Mouse (Mus musculus): Measurements from ENCODE around the gene Snrpf. TPM values are rescaled to one million over a fixed set of nuclear protein-coding genes. Genes with fewer than 3 reads are reported as not detected.

Gene Snrpf
- polyA plus RNA-seq, 1 experiment, result 156 TPM

GRCm38 (mm10) chr10:93610896-93611295 is 21.4 kb upstream of the Snrpf start:
- TF ChIP-seq POLR2AphosphoS2 (IDR thresholded peaks at IDR 0.05; ENCODE audit: insufficient read length, low read depth) (no peak), USF1 (IDR thresholded peaks at IDR 0.05; ENCODE audit: low read depth) (no peak), MAX (IDR thresholded peaks at IDR 0.05; ENCODE audit: low read depth) (no peak)
- Histone ChIP-seq H3K27me3 (ENCODE audit: control insufficient read depth, insufficient read depth, insufficient read length) (no peaks in the 10 kb centered on the region), H3K36me3 (ENCODE audit: control insufficient read depth, insufficient read depth) (no peaks in the 10 kb centered on the region), H3ac (ENCODE audit: control insufficient read depth, insufficient read length) (no peak overlapping the region), H3K79me2 (ENCODE audit: control insufficient read depth, insufficient read depth) (no peaks in the 10 kb centered on the region), H3K4me2 (ENCODE audit: low read depth) (no peak overlapping the region), H3K4me3 (no peak overlapping the region)

GRCm38 (mm10) chr10:93609236-93609635 is 19.7 kb upstream of the Snrpf start:
- Histone ChIP-seq H3K4me2 (ENCODE audit: low read depth) (no peak overlapping the region), H3K4me3 (no peak overlapping the region), H3K27me3 (ENCODE audit: control insufficient read depth, insufficient read depth, insufficient read length) (no peaks in the 10 kb centered on the region), H3K36me3 (ENCODE audit: control insufficient read depth, insufficient read depth) (no peaks in the 10 kb centered on the region), H3ac (ENCODE audit: control insufficient read depth, insufficient read length) (no peak overlapping the region), H3K79me2 (ENCODE audit: control insufficient read depth, insufficient read depth) (no peaks in the 10 kb centered on the region)
- no peak for TF ChIP-seq REST (IDR thresholded peaks at IDR 0.05; ENCODE audit: insufficient read depth, insufficient read length)
- TF ChIP-seq MAX (IDR thresholded peaks at IDR 0.05; ENCODE audit: low read depth), result no peak
- TF ChIP-seq MYOG (IDR thresholded peaks at IDR 0.05; ENCODE audit: control insufficient read depth in 1 of 3, insufficient read depth in 1 of 3, insufficient read length in 2 of 3, low read depth in 2 of 3), result no peak
- no peak for TF ChIP-seq SRF (IDR thresholded peaks at IDR 0.05; ENCODE audit: control insufficient read depth, insufficient read length, low read depth)
- TF ChIP-seq POLR2A (IDR thresholded peaks at IDR 0.05; ENCODE audit: insufficient read length, low read depth), result no peak
- TF ChIP-seq TCF3 (IDR thresholded peaks at IDR 0.05; ENCODE audit: insufficient read length, low read depth), result no peak
- no peak for TF ChIP-seq TCF12 (IDR thresholded peaks at IDR 0.05; ENCODE audit: insufficient read depth, poor library complexity, severe bottlenecking)
- no peak for TF ChIP-seq CEBPB (IDR thresholded peaks at IDR 0.05; ENCODE audit: insufficient read depth, poor library complexity, severe bottlenecking)
- no peak for TF ChIP-seq MYOD1 (IDR thresholded peaks at IDR 0.05; ENCODE audit: control insufficient read depth in 1 of 3, insufficient read length in 2 of 3, low read depth in 2 of 3)
- no peak for TF ChIP-seq E2F4 (IDR thresholded peaks at IDR 0.05; ENCODE audit: insufficient read depth)
- TF ChIP-seq USF1 (IDR thresholded peaks at IDR 0.05; ENCODE audit: low read depth), result no peak
- TF ChIP-seq POLR2AphosphoS2 (IDR thresholded peaks at IDR 0.05; ENCODE audit: insufficient read length, low read depth), result no peak

- TF ChIP-seq USF1 (IDR thresholded peaks at IDR 0.05; ENCODE audit: low read depth), result no peak
- no peak for TF ChIP-seq MYOD1 (IDR thresholded peaks at IDR 0.05; ENCODE audit: control insufficient read depth in 1 of 3, insufficient read length in 2 of 3, low read depth in 2 of 3)
- no peak for TF ChIP-seq SRF (IDR thresholded peaks at IDR 0.05; ENCODE audit: control insufficient read depth, insufficient read length, low read depth)
- no peak for TF ChIP-seq CEBPB (IDR thresholded peaks at IDR 0.05; ENCODE audit: insufficient read depth, poor library complexity, severe bottlenecking)
- no peak for TF ChIP-seq E2F4 (IDR thresholded peaks at IDR 0.05; ENCODE audit: insufficient read depth)
- TF ChIP-seq MAX (IDR thresholded peaks at IDR 0.05; ENCODE audit: low read depth), result no peak
- no peak for TF ChIP-seq REST (IDR thresholded peaks at IDR 0.05; ENCODE audit: insufficient read depth, insufficient read length)
- no peak for TF ChIP-seq POLR2AphosphoS2 (IDR thresholded peaks at IDR 0.05; ENCODE audit: insufficient read length, low read depth)
- TF ChIP-seq TCF3 (IDR thresholded peaks at IDR 0.05; ENCODE audit: insufficient read length, low read depth), result no peak
- Histone ChIP-seq H3K4me2 (ENCODE audit: low read depth) (no peak overlapping the region), H3K79me2 (ENCODE audit: control insufficient read depth, insufficient read depth) (no peaks in the 10 kb centered on the region), H3K27me3 (ENCODE audit: control insufficient read depth, insufficient read depth, insufficient read length) (no peaks in the 10 kb centered on the region), H3K4me3 (no peak overlapping the region), H3ac (ENCODE audit: control insufficient read depth, insufficient read length) (no peak overlapping the region), H3K36me3 (ENCODE audit: control insufficient read depth, insufficient read depth) (no peaks in the 10 kb centered on the region)
Measured at GRCm38 (mm10) chr10:93608051-93608450, 18.5 kb upstream of the Snrpf start.

DNA sequence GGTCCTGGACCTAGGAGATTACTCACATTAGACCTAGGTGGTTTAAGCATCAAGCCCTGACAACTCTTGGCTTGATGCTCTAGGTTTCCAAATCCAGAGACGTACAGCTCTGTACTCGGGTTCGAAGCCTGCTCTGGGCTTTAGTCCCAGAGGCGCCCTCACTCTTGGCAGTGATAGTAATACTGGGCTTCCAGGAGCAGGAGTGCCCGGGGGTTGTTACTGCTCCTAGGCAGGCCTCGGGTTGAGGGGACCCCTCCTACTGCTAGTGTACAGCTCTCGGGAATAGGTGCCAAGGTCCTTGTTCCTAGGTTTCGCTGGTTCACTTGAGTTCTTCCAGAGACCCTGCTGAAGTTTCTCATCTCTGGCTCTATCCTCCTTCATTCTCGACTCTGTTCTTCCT is 16.8 kb upstream of the Snrpf start:
- Histone ChIP-seq H3K4me3 (no peak overlapping the region), H3K79me2 (ENCODE audit: control insufficient read depth, insufficient read depth) (no peaks in the 10 kb centered on the region), H3K4me2 (ENCODE audit: low read depth) (no peak overlapping the region), H3K27me3 (ENCODE audit: control insufficient read depth, insufficient read depth, insufficient read length) (no peaks in the 10 kb centered on the region), H3ac (ENCODE audit: control insufficient read depth, insufficient read length) (no peak overlapping the region), H3K36me3 (ENCODE audit: control insufficient read depth, insufficient read depth) (no peaks in the 10 kb centered on the region)
- TF ChIP-seq MYOD1 (IDR thresholded peaks at IDR 0.05; ENCODE audit: control insufficient read depth in 1 of 3, insufficient read length in 2 of 3, low read depth in 2 of 3) (no peak), CEBPB (IDR thresholded peaks at IDR 0.05; ENCODE audit: insufficient read depth, poor library complexity, severe bottlenecking) (no peak), TCF3 (IDR thresholded peaks at IDR 0.05; ENCODE audit: insufficient read length, low read depth) (no peak), USF1 (IDR thresholded peaks at IDR 0.05; ENCODE audit: low read depth) (no peak), MYOG (IDR thresholded peaks at IDR 0.05; ENCODE audit: control insufficient read depth in 1 of 3, insufficient read depth in 1 of 3, insufficient read length in 2 of 3, low read depth in 2 of 3) (no peak), POLR2AphosphoS2 (IDR thresholded peaks at IDR 0.05; ENCODE audit: insufficient read length, low read depth) (no peak), SRF (IDR thresholded peaks at IDR 0.05; ENCODE audit: control insufficient read depth, insufficient read length, low read depth) (no peak), E2F4 (IDR thresholded peaks at IDR 0.05; ENCODE audit: insufficient read depth) (no peak), MAX (IDR thresholded peaks at IDR 0.05; ENCODE audit: low read depth) (no peak), POLR2A (IDR thresholded peaks at IDR 0.05; ENCODE audit: insufficient read length, low read depth) (no peak)

GRCm38 (mm10) chr10:93603256-93603655 is 13.8 kb upstream of the Snrpf start:
- TF ChIP-seq TCF3 (IDR thresholded peaks at IDR 0.05; ENCODE audit: insufficient read length, low read depth) (no peak), POLR2A (IDR thresholded peaks at IDR 0.05; ENCODE audit: insufficient read length, low read depth) (no peak), USF1 (IDR thresholded peaks at IDR 0.05; ENCODE audit: low read depth) (no peak), POLR2AphosphoS2 (IDR thresholded peaks at IDR 0.05; ENCODE audit: insufficient read length, low read depth) (no peak), SRF (IDR thresholded peaks at IDR 0.05; ENCODE audit: control insufficient read depth, insufficient read length, low read depth) (no peak), TCF12 (IDR thresholded peaks at IDR 0.05; ENCODE audit: insufficient read depth, poor library complexity, severe bottlenecking) (no peak), CEBPB (IDR thresholded peaks at IDR 0.05; ENCODE audit: insufficient read depth, poor library complexity, severe bottlenecking) (no peak), REST (IDR thresholded peaks at IDR 0.05; ENCODE audit: insufficient read depth, insufficient read length) (no peak), MYOG (IDR thresholded peaks at IDR 0.05; ENCODE audit: control insufficient read depth in 1 of 3, insufficient read depth in 1 of 3, insufficient read length in 2 of 3, low read depth in 2 of 3) (no peak), MAX (IDR thresholded peaks at IDR 0.05; ENCODE audit: low read depth) (no peak), E2F4 (IDR thresholded peaks at IDR 0.05; ENCODE audit: insufficient read depth) (no peak), MYOD1 (IDR thresholded peaks at IDR 0.05; ENCODE audit: control insufficient read depth in 1 of 3, insufficient read length in 2 of 3, low read depth in 2 of 3) (no peak)
- Histone ChIP-seq H3ac (ENCODE audit: control insufficient read depth, insufficient read length) (no peak overlapping the region), H3K4me2 (ENCODE audit: low read depth) (no peak overlapping the region), H3K36me3 (ENCODE audit: control insufficient read depth, insufficient read depth) (no peaks in the 10 kb centered on the region), H3K4me3 (no peak overlapping the region), H3K79me2 (ENCODE audit: control insufficient read depth, insufficient read depth) (no peaks in the 10 kb centered on the region), H3K27me3 (ENCODE audit: control insufficient read depth, insufficient read depth, insufficient read length) (no peaks in the 10 kb centered on the region)
